Mouse (Mus musculus): ENCODE measurements at regions not wholly inside any gene's neighbourhood (a gene's known extent, or its start where the extent isn't known, plus 50 kb on each side); places are given as distances from the start of the nearest gene placed in this dataset.

DNA sequence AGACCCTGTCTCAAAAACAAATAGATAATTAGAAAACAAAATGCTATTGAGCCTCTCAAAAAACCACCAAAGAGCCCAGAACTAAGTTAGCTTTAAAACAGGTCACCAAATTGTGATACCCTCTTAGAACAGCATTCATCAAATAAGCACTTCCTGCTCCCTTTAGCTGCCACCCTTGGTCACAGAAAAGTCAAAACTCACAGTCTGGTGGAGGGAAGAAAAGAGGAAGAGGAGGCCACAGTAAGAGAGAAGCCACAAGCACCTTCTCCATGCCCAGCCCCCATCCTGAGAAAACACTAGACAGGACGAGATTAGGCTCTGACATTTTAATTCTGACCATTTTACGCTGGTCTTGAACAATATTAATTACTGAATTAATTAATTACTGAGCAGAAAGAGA is 120.2 kb upstream of the Magi3 start:
- TF ChIP-seq CTCF (IDR thresholded peaks at IDR 0.05; ENCODE audit: insufficient read depth, low read length) = no peak
- TF ChIP-seq POLR2A (IDR thresholded peaks at IDR 0.05; ENCODE audit: borderline replicate concordance, extremely low read depth, low read depth, low read length) = no peak
